Comparison of ENCODE assay signal across 8 mouse cellular contexts in genomic region chr3:87986868-87987267, GRCm38 (mm10). TPM values are rescaled to one million over a fixed set of nuclear protein-coding genes. Genes with fewer than 3 reads are reported as not detected.
DNase-seq lines count a peak whose midpoint lies in the region; ATAC-seq and TF ChIP-seq lines count a peak whose summit lies in the region.

No protein-coding gene starts in this region.

- H3K4me2 ChIP-seq in heart, embryonic 12.5 days, result peak overlapping the region; percentile 70
- H3K4me2 ChIP-seq in kidney, postnatal 0 days (ENCODE audit: low read length), result peak overlapping the region; percentile 67
- H3K4me2 ChIP-seq in liver, embryonic 11.5 days, result peak overlapping the region; percentile 75
- H3K4me2 ChIP-seq in stomach, embryonic 14.5 days (replicated peaks; ENCODE audit: low read depth, low read length), result peak overlapping the region; percentile 69

- H3K4me3 ChIP-seq in heart, embryonic 12.5 days, result peak overlapping the region; percentile 38
- peak overlapping the region; percentile 24 for H3K4me3 ChIP-seq in kidney, postnatal 0 days (replicated peaks; ENCODE audit: low read depth, low read length)
- peak overlapping the region; percentile 45 for H3K4me3 ChIP-seq in liver, embryonic 11.5 days (ENCODE audit: low read depth, low read length)
- H3K4me3 ChIP-seq in stomach, embryonic 14.5 days (ENCODE audit: low read depth, low read length), result peak overlapping the region; percentile 27

- peaks cover 35% of the 10 kb centered on the region for H3K27me3 ChIP-seq in heart, embryonic 12.5 days (replicated peaks)
- H3K27me3 ChIP-seq in kidney, postnatal 0 days (ENCODE audit: insufficient read depth, low read length), result no peaks in the 10 kb centered on the region; the same call in 1 of the 2 replicates
- H3K27me3 ChIP-seq in liver, embryonic 11.5 days (replicated peaks; ENCODE audit: control insufficient read depth, insufficient read depth, low read length), result peaks cover 31% of the 10 kb centered on the region
- H3K27me3 ChIP-seq in stomach, embryonic 14.5 days (ENCODE audit: control insufficient read depth, insufficient read depth, low read length), result peaks cover 9% of the 10 kb centered on the region; the same call in 1 of the 2 replicates

- 0% methylated on average over 17 of the region's 17 CpGs for WGBS in heart, embryonic 12.5 days
- under 1% methylated on average over 17 of the region's 17 CpGs for WGBS in kidney, postnatal 0 days
- under 1% methylated on average over 17 of the region's 17 CpGs for WGBS in liver, embryonic 11.5 days
- under 1% methylated on average over 17 of the region's 17 CpGs for WGBS in stomach, embryonic 14.5 days

- H3K4me1 ChIP-seq in heart, embryonic 12.5 days (replicated peaks), result peaks cover 63% of the 10 kb centered on the region
- H3K4me1 ChIP-seq in kidney, postnatal 0 days (replicated peaks; ENCODE audit: insufficient read depth, low read length), result peaks cover 49% of the 10 kb centered on the region
- peaks cover 34% of the 10 kb centered on the region for H3K4me1 ChIP-seq in liver, embryonic 11.5 days (replicated peaks; ENCODE audit: control insufficient read depth, insufficient read depth, low read length)
- H3K4me1 ChIP-seq in stomach, embryonic 14.5 days (ENCODE audit: control insufficient read depth, insufficient read depth, low read length), result peaks cover 51% of the 10 kb centered on the region

- ATAC-seq in erythroid progenitor cell, adult 5-6 weeks (replicated peaks; ENCODE audit: low FRiP score, poor library complexity, severe bottlenecking), result peak; percentile 52
- ATAC-seq in heart, embryonic 12.5 days (ENCODE audit: insufficient number of reproducible peaks, low FRiP score), result peak; percentile 67
- peak; percentile 85 for ATAC-seq in kidney, postnatal 0 days (replicated peaks; ENCODE audit: low FRiP score, low read depth)
- peak; percentile 75 for ATAC-seq in liver, embryonic 11.5 days (replicated peaks; ENCODE audit: low FRiP score)
- ATAC-seq in stomach, embryonic 14.5 days (ENCODE audit: insufficient number of reproducible peaks, insufficient read depth, low FRiP score, low read depth), result peak; percentile 68

- peak overlapping the region; percentile 69 for H3K27ac ChIP-seq in heart, embryonic 12.5 days (ENCODE audit: poor library complexity, severe bottlenecking)
- 0 out of 2 replicates have a peak overlapping the region, but pooled peaks have one; percentile 50 for H3K27ac ChIP-seq in kidney, postnatal 0 days
- H3K27ac ChIP-seq in liver, embryonic 11.5 days (ENCODE audit: low read depth, low read length), result 0 out of 2 replicates have a peak overlapping the region, but pooled peaks have one; percentile 39
- H3K27ac ChIP-seq in stomach, embryonic 14.5 days (ENCODE audit: low read length), result peak overlapping the region; percentile 61; the same call in 1 of the 2 replicates

- H3K9ac ChIP-seq in heart, embryonic 12.5 days, result peak overlapping the region; percentile 47
- 0 out of 2 replicates have a peak overlapping the region, but pooled peaks have one; percentile 6 for H3K9ac ChIP-seq in kidney, postnatal 0 days (ENCODE audit: low read depth, low read length)
- H3K9ac ChIP-seq in liver, embryonic 11.5 days (ENCODE audit: low read depth, low read length), result peak overlapping the region; percentile 49
- H3K9ac ChIP-seq in stomach, embryonic 14.5 days (replicated peaks; ENCODE audit: low read depth, low read length), result no peak overlapping the region

- H3K36me3 ChIP-seq in heart, embryonic 12.5 days, result no peaks in the 10 kb centered on the region
- H3K36me3 ChIP-seq in kidney, postnatal 0 days (ENCODE audit: insufficient read depth, low read length), result no peaks in the 10 kb centered on the region
- no peaks in the 10 kb centered on the region for H3K36me3 ChIP-seq in liver, embryonic 11.5 days (ENCODE audit: control insufficient read depth, insufficient read depth, low read length)
- no peaks in the 10 kb centered on the region for H3K36me3 ChIP-seq in stomach, embryonic 14.5 days (ENCODE audit: control insufficient read depth, insufficient read depth, low read length)

- DNase-seq in CD4-positive helper T cell, adult 2 months (ENCODE audit: low read depth, low spot score), result peak; percentile 89
- peak; percentile 78 for DNase-seq in brain, embryonic 18.5 days (ENCODE audit: low read depth, low spot score)
- DNase-seq in kidney, postnatal 0 days (ENCODE audit: low spot score), result peak; percentile 99
- DNase-seq in liver, embryonic 11.5 days (ENCODE audit: low spot score), result peak; percentile 94
- peak; percentile 96 for DNase-seq in naive thymus-derived CD4-positive, alpha-beta T cell, adult 2 months (ENCODE audit: low read depth)

- no peaks in the 10 kb centered on the region for H3K9me3 ChIP-seq in heart, embryonic 12.5 days (replicated peaks)
- no peaks in the 10 kb centered on the region for H3K9me3 ChIP-seq in kidney, postnatal 0 days (replicated peaks; ENCODE audit: low read length)
- H3K9me3 ChIP-seq in liver, embryonic 11.5 days (ENCODE audit: control insufficient read depth, low read length), result no peaks in the 10 kb centered on the region
- no peaks in the 10 kb centered on the region for H3K9me3 ChIP-seq in stomach, embryonic 14.5 days (ENCODE audit: control insufficient read depth, low read depth, low read length)

- peak; percentile 100 for TF ChIP-seq CTCF in kidney, postnatal 0 days (IDR thresholded peaks at IDR 0.05; ENCODE audit: low read depth)

RNA-seq across cellular contexts. Expression of gene Bcan, which starts 13.2 kb away (rescaled TPM):
- total RNA-seq in erythroid progenitor cell, adult 5-6 weeks (2015; ENCODE audit: low replicate concordance), result not detected in 2 replicates
- not detected in 2 replicates for total RNA-seq in erythroid progenitor cell, adult 5-6 weeks (2017; ENCODE audit: low replicate concordance)
- polyA plus RNA-seq in heart, embryonic 12.5 days (2016; fragmentation: Nextera tagmentation; extraction: Ambion mirVana), result 0.09 and 0.15 TPM in 2 replicates
- 0.14 TPM in 1 of 2 replicates, not detected in the other for polyA plus RNA-seq in kidney, postnatal 0 days (2015; fragmentation: Nextera tagmentation; extraction: Ambion mirVana)
- polyA plus RNA-seq in liver, embryonic 11.5 days (2014; fragmentation: Nextera tagmentation; extraction: Ambion mirVana), result 0.08 TPM in 1 of 2 replicates, not detected in the other
- polyA plus RNA-seq in stomach, embryonic 14.5 days (2014; fragmentation: Nextera tagmentation; extraction: Ambion mirVana), result 0.10 and 0.27 TPM in 2 replicates

RNA-seq across cellular contexts. Expression of gene Nes, which starts 16.0 kb away (rescaled TPM):
- total RNA-seq in erythroid progenitor cell, adult 5-6 weeks (2015; ENCODE audit: low replicate concordance), result not detected in 2 replicates
- total RNA-seq in erythroid progenitor cell, adult 5-6 weeks (2017; ENCODE audit: low replicate concordance), result not detected in 2 replicates
- 33.0 and 34.6 TPM in 2 replicates for polyA plus RNA-seq in heart, embryonic 12.5 days (2016; fragmentation: Nextera tagmentation; extraction: Ambion mirVana)
- polyA plus RNA-seq in kidney, postnatal 0 days (2015; fragmentation: Nextera tagmentation; extraction: Ambion mirVana), result 24.6 and 28.9 TPM in 2 replicates
- 4.9 and 5.8 TPM in 2 replicates for polyA plus RNA-seq in liver, embryonic 11.5 days (2014; fragmentation: Nextera tagmentation; extraction: Ambion mirVana)
- polyA plus RNA-seq in stomach, embryonic 14.5 days (2014; fragmentation: Nextera tagmentation; extraction: Ambion mirVana), result 10.5 and 10.6 TPM in 2 replicates

RNA-seq across cellular contexts. Expression of gene Crabp2, which starts 38.4 kb away (rescaled TPM):
- total RNA-seq in erythroid progenitor cell, adult 5-6 weeks (2015; ENCODE audit: low replicate concordance), result not detected in 2 replicates
- not detected in 2 replicates for total RNA-seq in erythroid progenitor cell, adult 5-6 weeks (2017; ENCODE audit: low replicate concordance)
- polyA plus RNA-seq in heart, embryonic 12.5 days (2016; fragmentation: Nextera tagmentation; extraction: Ambion mirVana), result 7.3 and 8.0 TPM in 2 replicates
- polyA plus RNA-seq in kidney, postnatal 0 days (2015; fragmentation: Nextera tagmentation; extraction: Ambion mirVana), result 20.1 and 20.9 TPM in 2 replicates
- polyA plus RNA-seq in liver, embryonic 11.5 days (2014; fragmentation: Nextera tagmentation; extraction: Ambion mirVana), result 24.9 and 29.9 TPM in 2 replicates
- polyA plus RNA-seq in stomach, embryonic 14.5 days (2014; fragmentation: Nextera tagmentation; extraction: Ambion mirVana), result 30.7 and 44.1 TPM in 2 replicates

RNA-seq across cellular contexts. Expression of gene Hapln2, which starts 40.5 kb away (rescaled TPM):
- not detected in 2 replicates for total RNA-seq in erythroid progenitor cell, adult 5-6 weeks (2015; ENCODE audit: low replicate concordance)
- total RNA-seq in erythroid progenitor cell, adult 5-6 weeks (2017; ENCODE audit: low replicate concordance), result not detected in 2 replicates
- 0.08 and 0.17 TPM in 2 replicates for polyA plus RNA-seq in heart, embryonic 12.5 days (2016; fragmentation: Nextera tagmentation; extraction: Ambion mirVana)
- polyA plus RNA-seq in kidney, postnatal 0 days (2015; fragmentation: Nextera tagmentation; extraction: Ambion mirVana), result 0.13 and 0.17 TPM in 2 replicates
- polyA plus RNA-seq in liver, embryonic 11.5 days (2014; fragmentation: Nextera tagmentation; extraction: Ambion mirVana), result not detected in 2 replicates
- polyA plus RNA-seq in stomach, embryonic 14.5 days (2014; fragmentation: Nextera tagmentation; extraction: Ambion mirVana), result 0.26 TPM in 1 of 2 replicates, not detected in the other

RNA-seq across cellular contexts. Expression of gene Gpatch4, which starts 56.0 kb away (rescaled TPM):
- 3.6 and 8.4 TPM in 2 replicates for total RNA-seq in erythroid progenitor cell, adult 5-6 weeks (2015; ENCODE audit: low replicate concordance)
- total RNA-seq in erythroid progenitor cell, adult 5-6 weeks (2017; ENCODE audit: low replicate concordance), result 3.6 and 5.4 TPM in 2 replicates
- 19.2 and 19.7 TPM in 2 replicates for polyA plus RNA-seq in heart, embryonic 12.5 days (2016; fragmentation: Nextera tagmentation; extraction: Ambion mirVana)
- polyA plus RNA-seq in kidney, postnatal 0 days (2015; fragmentation: Nextera tagmentation; extraction: Ambion mirVana), result 24.8 and 26.3 TPM in 2 replicates
- polyA plus RNA-seq in liver, embryonic 11.5 days (2014; fragmentation: Nextera tagmentation; extraction: Ambion mirVana), result 60.6 and 60.7 TPM in 2 replicates
- polyA plus RNA-seq in stomach, embryonic 14.5 days (2014; fragmentation: Nextera tagmentation; extraction: Ambion mirVana), result 33.7 and 36.0 TPM in 2 replicates

Comparison
In these comparisons a context has a peak if more than half of its experiments do, and no peak if none do; other contexts are left out.
1. Peak in every context shown above with its lines: DNase-seq, ATAC-seq, H3K4me3 ChIP-seq and H3K27ac ChIP-seq.